Mouse (Mus musculus) stomach, embryonic 14.5 days (tissue): Measurements from ENCODE around the gene Socs3. TPM values are rescaled to one million over a fixed set of nuclear protein-coding genes. Genes with fewer than 3 reads are reported as not detected.
A peak's percentile ranks its signal among the peaks of the same experiment; 100 is the strongest.

Experiments
- ATAC-seq: fragments of 200-750 bp; cut with Nextera tagmentation; 2 replicates; pipeline ENCODE4 v1.8.0; 2017; ENCODE audit warnings: low read depth, moderate TSS enrichment; ENCODE audit not compliant: insufficient number of reproducible peaks, insufficient read depth, low FRiP score
- H3K27ac ChIP-seq: fragments of 300-500 bp; sonication (generic); 2 replicates; pipeline ENCODE4 v1.5.1; 2014; ENCODE audit warnings: mild to moderate bottlenecking, low read length, moderate library complexity, mixed read lengths
- H3K27me3 ChIP-seq: fragments of 300-500 bp; sonication (generic); 2 replicates; pipeline ENCODE4 v1.6.1; 2014; ENCODE audit warnings: low read length, control low read depth, mixed read lengths; ENCODE audit not compliant: control insufficient read depth, insufficient read depth
- H3K36me3 ChIP-seq: fragments of 300-500 bp; sonication (generic); 2 replicates; pipeline ENCODE4 v1.6.1; 2014; ENCODE audit warnings: mild to moderate bottlenecking, control low read depth, low read length, moderate library complexity, mixed read lengths; ENCODE audit not compliant: control insufficient read depth, insufficient read depth
- H3K4me1 ChIP-seq: fragments of 300-500 bp; sonication (generic); 2 replicates; pipeline ENCODE4 v1.6.1; 2014; ENCODE audit warnings: low read length, control low read depth, mixed read lengths; ENCODE audit not compliant: control insufficient read depth, insufficient read depth
- H3K4me2 ChIP-seq: fragments of 300-500 bp; sonication (generic); replicated peaks from 2 replicates; pipeline ENCODE4 v1.6.1; 2014; ENCODE audit warnings: low read depth, low read length, control low read depth
- H3K4me3 ChIP-seq: fragments of 300-500 bp; sonication (generic); 2 replicates; pipeline ENCODE4 v1.5.1; 2014; ENCODE audit warnings: low read depth, low read length, control low read depth
- H3K9ac ChIP-seq: fragments of 300-500 bp; sonication (generic); replicated peaks from 2 replicates; pipeline ENCODE4 v1.6.1; 2014; ENCODE audit warnings: low read depth, mild to moderate bottlenecking, control low read depth, low read length, moderate library complexity, mixed read lengths
- H3K9me3 ChIP-seq: fragments of 300-500 bp; sonication (generic); 2 replicates; pipeline ENCODE4 v1.6.1; 2016; ENCODE audit warnings: low read depth, low read length, control low read depth; ENCODE audit not compliant: control insufficient read depth
- WGBS: fragments of 180-500 bp; shearing (Covaris S2); extraction: QIAGEN DNeasy Blood & Tissue Kit; methylation state at CpG from one replicate; pipeline ENCODE4 v1.1.7; 2014; 5-methylcytosine and 5-hydroxymethylcytosine counted together
- polyA plus RNA-seq: library from polyadenylated mRNA; unstranded; fragments of >200 nt; fragmentation: Nextera tagmentation; extraction: Ambion mirVana; gene quantifications from 2 replicates; pipeline ENCODE4 v1.2.1, GENCODE M21; 2014

Socs3 gene
- polyA plus RNA-seq, 1 experiment from 2014 or later: 9.2 TPM

DNA sequence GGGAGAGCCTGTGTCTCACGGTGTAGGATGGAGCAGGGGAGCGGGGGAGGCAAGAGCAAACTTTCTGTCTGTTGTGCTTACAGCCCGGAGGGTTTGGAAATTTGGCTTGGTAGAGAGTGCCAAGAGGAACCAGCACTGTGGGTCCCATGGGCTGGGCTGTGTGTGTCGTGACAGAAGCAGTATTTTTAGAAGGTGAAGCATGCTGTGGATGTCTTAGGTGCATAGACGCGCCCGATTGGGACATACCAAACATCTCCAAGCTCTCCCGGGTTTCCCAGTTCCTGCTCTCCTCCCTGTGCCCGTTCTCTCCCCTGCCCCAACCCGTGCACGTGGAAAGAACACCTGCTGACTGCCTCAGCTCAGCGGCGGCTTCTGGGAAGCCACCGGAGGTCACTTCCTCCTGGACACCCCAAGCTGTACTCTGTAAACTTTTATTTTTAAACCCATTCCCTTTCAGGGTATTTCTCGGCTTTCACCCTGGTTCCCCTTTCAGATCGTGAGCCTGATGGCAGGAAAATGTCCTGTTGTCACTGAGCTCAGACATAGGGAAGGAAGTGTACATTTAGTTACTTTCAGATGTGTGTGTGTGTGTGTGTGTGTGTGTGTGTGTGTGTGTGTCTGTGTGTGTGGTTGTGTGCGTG, 10.0 kb downstream of the Socs3 start:
- H3K4me1 ChIP-seq: peaks cover 58% of the 10 kb centered on the region
- ATAC-seq: no peak
- H3K9me3 ChIP-seq: no peaks in the 10 kb centered on the region
- no peak overlapping the region for H3K4me2 ChIP-seq
- no peaks in the 10 kb centered on the region for H3K27me3 ChIP-seq
- no peak overlapping the region for H3K27ac ChIP-seq
- no peak overlapping the region for H3K9ac ChIP-seq
- 49% methylated on average over 17 of the region's 17 CpGs for WGBS
- no peaks in the 10 kb centered on the region for H3K36me3 ChIP-seq
- H3K4me3 ChIP-seq: no peak overlapping the region

DNA sequence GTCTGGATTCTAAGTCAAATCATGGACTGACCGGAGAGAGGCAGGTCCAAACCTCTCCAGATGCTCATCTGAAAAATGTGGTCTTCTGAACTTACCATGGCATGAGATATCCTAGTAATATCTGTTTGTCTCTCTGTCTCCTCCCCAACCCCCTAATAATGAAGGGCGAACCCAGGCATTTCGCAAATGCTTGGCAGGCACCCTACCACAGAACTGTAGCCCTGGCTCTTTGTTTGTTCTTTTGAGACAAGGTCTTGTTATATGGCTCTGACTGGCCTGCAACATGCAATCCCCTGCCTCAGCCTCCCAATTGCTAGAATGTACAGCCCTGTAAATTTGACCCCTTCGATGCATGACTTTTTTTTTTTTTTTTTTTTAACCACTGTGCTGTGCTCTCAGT, 10.7 kb downstream of the Socs3 start:
- H3K9me3 ChIP-seq: no peaks in the 10 kb centered on the region
- no peaks in the 10 kb centered on the region for H3K27me3 ChIP-seq
- peaks cover 58% of the 10 kb centered on the region for H3K4me1 ChIP-seq
- H3K36me3 ChIP-seq: no peaks in the 10 kb centered on the region
- no peak overlapping the region for H3K27ac ChIP-seq
- no peak overlapping the region for H3K9ac ChIP-seq
- H3K4me2 ChIP-seq: no peak overlapping the region
- no peak overlapping the region for H3K4me3 ChIP-seq
- WGBS: 89% methylated on average over 4 of the region's 4 CpGs
- no peak for ATAC-seq

DNA sequence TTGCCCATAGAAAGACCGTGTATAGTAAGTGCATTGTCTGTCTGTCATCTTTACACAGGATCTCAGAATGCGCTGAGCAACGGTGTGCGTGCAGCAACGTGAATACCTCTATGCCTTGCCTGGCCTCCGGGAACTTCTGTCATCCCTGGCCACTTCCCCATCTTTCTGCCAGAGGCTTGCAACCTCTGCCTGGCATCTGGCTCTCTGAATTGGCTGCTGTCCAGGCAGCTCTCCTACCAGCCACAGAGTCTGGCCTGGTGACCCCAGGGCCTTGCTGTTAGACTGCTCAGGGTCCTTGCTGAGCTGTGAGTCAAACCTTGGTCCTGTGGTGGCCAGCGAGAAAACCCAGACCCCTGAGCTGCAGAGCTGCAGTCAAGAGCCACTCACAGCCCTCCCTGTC, 11.7 kb downstream of the Socs3 start:
- Histone ChIP-seq H3K9me3 (no peaks in the 10 kb centered on the region), H3K4me3 (no peak overlapping the region), H3K4me1 (peaks cover 55% of the 10 kb centered on the region), H3K36me3 (no peaks in the 10 kb centered on the region), H3K4me2 (no peak overlapping the region), H3K27me3 (no peaks in the 10 kb centered on the region), H3K27ac (peak overlapping the region; percentile 21; the same call in 1 of the 2 replicates), H3K9ac (no peak overlapping the region)
- 53% methylated on average over 7 of the region's 7 CpGs for WGBS
- no peak for ATAC-seq

DNA sequence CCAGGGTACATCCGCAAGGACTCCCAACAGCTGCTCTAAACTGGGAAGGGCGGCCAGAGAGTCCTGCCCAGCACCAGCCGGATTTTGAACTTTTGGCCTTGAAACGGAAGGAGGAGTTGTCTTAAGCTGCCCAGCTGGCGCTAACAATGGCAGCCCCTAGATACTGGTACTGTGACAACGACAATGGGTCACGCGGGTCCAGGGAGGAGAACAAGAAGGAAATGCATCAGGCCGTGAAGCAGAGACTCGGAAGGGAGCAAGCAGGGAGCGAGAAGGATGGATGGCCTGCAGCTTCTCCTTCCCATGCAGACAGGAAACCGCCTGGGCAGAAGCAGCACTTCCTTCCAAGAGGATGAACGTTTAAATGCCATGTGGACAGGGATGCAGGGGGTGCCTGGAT, 14.2 kb downstream of the Socs3 start:
- Histone ChIP-seq H3K4me3 (no peak overlapping the region), H3K27ac (0 out of 2 replicates have a peak overlapping the region, but pooled peaks have one; percentile 4)
- ATAC-seq: no peak

DNA sequence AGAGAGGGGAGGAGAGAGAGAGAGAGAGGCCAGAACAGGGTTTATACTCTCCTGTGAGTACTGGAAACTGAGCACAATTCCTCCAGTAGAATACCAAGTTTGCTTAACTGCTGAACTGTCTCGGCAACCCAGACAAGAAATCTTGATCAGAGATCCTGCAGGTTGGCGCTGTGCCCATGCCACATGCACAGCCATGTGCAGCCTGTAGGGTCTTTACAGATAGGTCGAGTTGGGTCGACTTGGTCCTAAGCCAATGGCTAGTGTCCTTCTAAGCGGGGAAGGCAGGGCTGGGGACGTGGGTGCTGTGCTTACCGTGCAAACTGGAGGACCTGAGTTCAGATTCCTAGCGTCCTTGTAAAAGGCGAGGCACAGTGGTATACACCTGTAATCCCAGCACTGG, 15.0 kb downstream of the Socs3 start:
- no peak for ATAC-seq
- no peak overlapping the region for H3K9ac ChIP-seq
- no peak overlapping the region for H3K4me2 ChIP-seq
- H3K4me1 ChIP-seq: peaks cover 34% of the 10 kb centered on the region
- H3K36me3 ChIP-seq: no peaks in the 10 kb centered on the region
- no peak overlapping the region; the same call in 1 of the 2 replicates for H3K27ac ChIP-seq
- H3K4me3 ChIP-seq: no peak overlapping the region
- no peaks in the 10 kb centered on the region for H3K27me3 ChIP-seq
- WGBS: 67% methylated on average over 9 of the region's 9 CpGs
- no peaks in the 10 kb centered on the region for H3K9me3 ChIP-seq

More for the DNA sequence above, 14.2 kb downstream of the Socs3 start:
- H3K4me2 ChIP-seq: no peak overlapping the region
- H3K27me3 ChIP-seq: no peaks in the 10 kb centered on the region
- H3K9ac ChIP-seq: no peak overlapping the region
- no peaks in the 10 kb centered on the region for H3K36me3 ChIP-seq
- H3K4me1 ChIP-seq: peaks cover 33% of the 10 kb centered on the region
- WGBS: 66% methylated on average over 13 of the region's 13 CpGs
- no peaks in the 10 kb centered on the region for H3K9me3 ChIP-seq

DNA sequence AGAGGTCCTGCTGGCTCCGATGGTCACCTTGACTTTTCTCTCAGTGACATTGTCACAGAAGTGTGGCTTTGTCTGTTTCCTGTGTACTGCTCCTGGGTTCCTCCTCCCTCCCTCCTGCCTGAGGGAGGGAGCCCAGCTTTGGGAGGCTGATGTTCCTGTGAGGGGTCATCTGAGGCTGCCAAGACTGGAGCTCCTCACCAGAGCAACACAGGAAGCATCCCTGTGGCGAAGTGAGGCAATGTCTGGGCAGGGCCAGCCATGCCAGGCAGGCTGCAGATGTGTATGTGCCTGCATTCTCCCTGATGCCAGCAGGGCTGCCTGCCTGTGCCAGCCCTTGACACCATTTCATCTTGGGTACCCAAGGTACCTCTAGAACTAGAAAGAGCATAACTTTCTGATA, 15.8 kb downstream of the Socs3 start:
- Histone ChIP-seq H3K4me2 (no peak overlapping the region), H3K4me3 (no peak overlapping the region), H3K27ac (no peak overlapping the region), H3K9me3 (no peaks in the 10 kb centered on the region), H3K4me1 (peaks cover 36% of the 10 kb centered on the region), H3K36me3 (no peaks in the 10 kb centered on the region), H3K9ac (no peak overlapping the region), H3K27me3 (no peaks in the 10 kb centered on the region)
- 64% methylated on average over 2 of the region's 2 CpGs for WGBS
- no peak for ATAC-seq

DNA sequence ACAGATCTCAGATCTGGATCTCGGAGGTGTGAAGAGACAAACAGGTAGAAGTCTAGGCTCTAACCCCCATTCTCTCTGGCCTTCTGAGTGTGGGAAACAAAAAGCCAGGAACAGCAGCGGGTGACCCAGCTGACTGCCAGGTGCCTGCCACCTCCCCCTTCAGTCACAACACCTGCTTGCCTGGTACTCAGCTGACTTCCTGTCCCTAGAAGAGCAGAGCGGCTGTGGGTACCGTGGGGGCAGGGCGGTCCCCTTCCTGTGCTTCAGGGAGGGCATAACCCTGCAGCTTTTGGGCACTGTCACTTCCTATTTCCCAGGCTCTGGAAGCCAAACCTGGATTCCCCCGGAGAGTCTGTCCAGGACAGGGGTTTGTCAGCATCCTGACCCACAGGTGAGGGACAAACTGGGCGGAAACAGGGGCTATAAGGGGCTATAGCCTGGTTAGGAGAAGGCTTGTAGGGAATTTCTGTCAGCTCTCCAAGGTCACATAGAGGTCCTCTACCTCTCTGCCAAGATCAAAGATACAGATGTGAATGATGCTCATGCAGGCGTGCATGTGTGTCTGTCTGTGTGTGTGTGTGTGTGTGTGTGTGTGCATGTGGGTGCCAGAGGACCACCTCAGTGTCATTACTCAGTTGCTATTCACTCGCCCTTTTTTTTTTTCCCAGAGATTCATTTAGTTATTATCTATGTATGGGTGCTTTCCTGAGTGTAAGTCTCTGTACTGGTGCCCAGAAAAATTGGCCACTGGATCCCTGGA, 17.5 kb downstream of the Socs3 start:
- Histone ChIP-seq H3K9me3 (no peaks in the 10 kb centered on the region), H3K4me2 (no peak overlapping the region), H3K4me1 (peaks cover 24% of the 10 kb centered on the region), H3K27ac (no peak overlapping the region), H3K27me3 (no peaks in the 10 kb centered on the region), H3K9ac (no peak overlapping the region), H3K36me3 (no peaks in the 10 kb centered on the region), H3K4me3 (no peak overlapping the region)
- 57% methylated on average over 9 of the region's 9 CpGs for WGBS
- ATAC-seq: no peak

DNA sequence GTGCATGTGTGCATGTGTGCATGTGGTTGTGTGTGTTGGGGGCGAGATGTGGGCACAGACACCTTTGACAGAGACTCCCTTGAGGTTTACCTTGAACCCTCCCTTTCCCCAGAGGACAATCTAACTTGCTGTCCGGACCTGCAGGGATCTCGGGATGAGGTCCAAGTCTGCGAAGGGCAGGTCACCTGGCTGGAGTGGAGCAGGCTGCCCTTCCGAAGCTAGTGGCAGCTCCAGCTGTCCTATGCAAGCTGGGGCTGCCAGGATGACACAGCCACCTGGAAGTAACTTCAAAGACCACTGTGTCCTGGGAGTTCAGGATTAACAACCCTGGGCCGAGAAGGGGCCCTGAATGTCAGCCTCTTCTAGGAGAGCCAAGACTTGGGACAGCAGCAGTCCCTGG, 18.5 kb downstream of the Socs3 start:
- H3K36me3 ChIP-seq: no peaks in the 10 kb centered on the region
- no peaks in the 10 kb centered on the region for H3K27me3 ChIP-seq
- H3K4me1 ChIP-seq: peaks cover 26% of the 10 kb centered on the region
- no peak overlapping the region for H3K9ac ChIP-seq
- no peak overlapping the region for H3K4me3 ChIP-seq
- no peak overlapping the region for H3K27ac ChIP-seq
- no peak overlapping the region for H3K4me2 ChIP-seq
- no peaks in the 10 kb centered on the region for H3K9me3 ChIP-seq
- WGBS: 69% methylated on average over 6 of the region's 6 CpGs
- ATAC-seq: no peak
